Comparison of ENCODE assay signal across 8 mouse cellular contexts in the genomic region with DNA sequence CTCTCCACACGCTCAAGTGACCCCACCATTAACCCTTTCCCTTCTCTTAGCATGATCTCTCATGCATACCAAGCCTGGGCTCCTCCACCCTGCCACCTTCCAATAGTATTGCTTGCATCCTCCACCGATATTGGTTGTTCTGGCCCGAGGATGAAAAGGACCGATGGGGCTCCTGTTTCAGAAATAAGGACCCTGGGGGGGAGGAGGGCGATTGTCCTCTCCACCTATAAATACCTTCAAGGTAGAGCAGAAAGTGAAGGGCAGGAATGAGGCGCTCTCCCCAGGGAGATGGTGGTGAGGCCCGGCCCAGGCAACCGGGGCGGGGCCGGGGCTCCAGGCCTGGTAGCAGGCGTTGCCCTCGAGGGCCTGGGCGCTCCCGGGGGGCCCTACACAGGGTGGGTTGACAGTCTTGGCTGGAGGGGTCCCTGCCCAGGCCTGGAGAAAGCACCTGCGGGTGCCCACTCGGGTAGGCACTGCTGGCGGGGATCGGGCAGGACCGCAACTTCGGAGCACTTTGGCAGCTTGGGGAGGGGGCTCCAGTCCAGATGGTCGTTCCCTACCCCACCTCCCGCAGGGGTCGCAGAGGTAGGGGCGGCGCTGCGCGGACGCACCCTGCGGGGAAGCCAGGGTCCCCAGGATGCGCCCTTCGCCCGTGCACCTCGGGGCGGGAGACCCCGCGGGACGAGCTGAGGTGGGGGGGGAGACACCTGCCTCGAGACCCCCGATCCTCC. TPM values are rescaled to one million over a fixed set of nuclear protein-coding genes. Genes with fewer than 3 reads are reported as not detected.
DNase-seq lines count a peak whose midpoint lies in the region; ATAC-seq and TF ChIP-seq lines count a peak whose summit lies in the region.

No protein-coding gene starts in this region.

- H3K27ac ChIP-seq in forebrain, embryonic 11.5 days (ENCODE audit: low read depth, low read length): no peak overlapping the region
- peak overlapping the region; percentile 84 for H3K27ac ChIP-seq in intestine, postnatal 0 days (ENCODE audit: low read depth, low read length)

- 2% methylated on average over 34 of the region's 39 CpGs for WGBS in forebrain, embryonic 11.5 days
- WGBS in intestine, postnatal 0 days: under 1% methylated on average over 29 of the region's 39 CpGs

- intact Hi-C loops in left cerebral cortex, postnatal 36 days (cut with DNase I): loop anchor here (2.0 to 5.0 kb wide), 2 partner anchors 68 to 104 kb away; a partner anchor contains a TSS
- intact Hi-C loops in left cerebral cortex, postnatal 10 days (cut with DNase I): loop anchor here (5.0 kb wide), 1 partner anchor 109 kb away; no protein-coding TSS in a partner anchor

- peak overlapping the region; percentile 92 for H3K4me2 ChIP-seq in forebrain, embryonic 11.5 days (ENCODE audit: low read depth, low read length, severe bottlenecking)
- H3K4me2 ChIP-seq in intestine, postnatal 0 days (replicated peaks; ENCODE audit: low read depth): peak overlapping the region; percentile 100

- H3K9me3 ChIP-seq in forebrain, embryonic 11.5 days (ENCODE audit: control insufficient read depth, low read length): no peaks in the 10 kb centered on the region
- no peaks in the 10 kb centered on the region for H3K9me3 ChIP-seq in intestine, postnatal 0 days (ENCODE audit: control insufficient read depth)

- peak; percentile 24 to 38 for DNase-seq in left cerebral cortex, postnatal 36 days (ENCODE audit: low spot score in 2 of 2)
- no peak for DNase-seq in left cerebral cortex, adult 8-10 months (ENCODE audit: low spot score in 2 of 2)
- peak; percentile 59 for DNase-seq in adrenal gland, postnatal 10 days
- no peak for DNase-seq in forebrain, embryonic 11.5 days (ENCODE audit: low spot score)
- peak; percentile 38 to 46 for DNase-seq in lung, adult 18-20 months
- peak; percentile 48 for DNase-seq in retina, embryonic 14.5 days (ENCODE audit: low spot score)
- DNase-seq in left cerebral cortex, postnatal 10 days (ENCODE audit: extremely low spot score in 1 of 2, low spot score in 2 of 2): no peak

- H3K36me3 ChIP-seq in forebrain, embryonic 11.5 days (ENCODE audit: control insufficient read depth, insufficient read depth, low read length): no peaks in the 10 kb centered on the region
- H3K36me3 ChIP-seq in intestine, postnatal 0 days (ENCODE audit: control insufficient read depth, insufficient read depth): peaks cover 3% of the 10 kb centered on the region

- peaks cover 26% of the 10 kb centered on the region for H3K27me3 ChIP-seq in forebrain, embryonic 11.5 days (ENCODE audit: control insufficient read depth, insufficient read depth, low read length)
- H3K27me3 ChIP-seq in intestine, postnatal 0 days (replicated peaks; ENCODE audit: control insufficient read depth, insufficient read depth, low read length): peaks cover 19% of the 10 kb centered on the region

- H3K9ac ChIP-seq in forebrain, embryonic 11.5 days (ENCODE audit: low read length): peak overlapping the region; percentile 77
- peak overlapping the region; percentile 85 for H3K9ac ChIP-seq in intestine, postnatal 0 days (ENCODE audit: low read depth, low read length)

- peak overlapping the region; percentile 74 for H3K4me3 ChIP-seq in forebrain, embryonic 11.5 days (ENCODE audit: low read depth, low read length)
- H3K4me3 ChIP-seq in intestine, postnatal 0 days (ENCODE audit: low read depth, low read length): peak overlapping the region; percentile 76

- peaks cover 2% of the 10 kb centered on the region; the same call in 1 of the 2 replicates for H3K4me1 ChIP-seq in forebrain, embryonic 11.5 days (replicated peaks; ENCODE audit: control insufficient read depth, insufficient read depth, low read length)
- peaks cover 6% of the 10 kb centered on the region for H3K4me1 ChIP-seq in intestine, postnatal 0 days (replicated peaks; ENCODE audit: control insufficient read depth, insufficient read depth, low read length)

- ATAC-seq in forebrain, embryonic 11.5 days (replicated peaks; ENCODE audit: low FRiP score): peak; percentile 66
- ATAC-seq in intestine, postnatal 0 days: peak; percentile 64

- TF ChIP-seq CTCF in intestine, postnatal 0 days (IDR thresholded peaks at IDR 0.05; ENCODE audit: low read depth): no peak

RNA-seq across cellular contexts. Expression of a gene that starts 0.7 kb away (rescaled TPM):
- 10 to 100 TPM; 52.3 to 53.2 TPM for total RNA-seq in left cerebral cortex, postnatal 36 days (2021)
- 10 to 100 TPM; 46.6 to 50.3 (median 49.1) TPM for total RNA-seq in left cerebral cortex, adult 8-10 months (2022)
- total RNA-seq in adrenal gland, postnatal 10 days (2021): 10 to 100 TPM; 38.3 to 44.9 TPM
- polyA plus RNA-seq in forebrain, embryonic 11.5 days (2014; fragmentation: Nextera tagmentation; extraction: Ambion mirVana): 55.2 and 56.2 TPM in 2 replicates
- polyA plus RNA-seq in intestine, postnatal 0 days (2015; fragmentation: Nextera tagmentation; extraction: Ambion mirVana): 9.5 and 10.0 TPM in 2 replicates
- 10 to 100 TPM; 91.6 to 99.3 TPM for total RNA-seq in left cerebral cortex, postnatal 10 days (2021)

RNA-seq across cellular contexts. Expression of a gene that starts 14.8 kb away (rescaled TPM):
- 1 to 10 TPM; 2.6 to 3.4 TPM for total RNA-seq in left cerebral cortex, postnatal 36 days (2021)
- 10 to 100 TPM in 2 of 4 experiments, 1 to 10 TPM in 2; 3.8 to 11.5 (median 7.6) TPM for total RNA-seq in left cerebral cortex, adult 8-10 months (2022)
- total RNA-seq in adrenal gland, postnatal 10 days (2021): 1 to 10 TPM; 4.5 to 4.9 TPM
- polyA plus RNA-seq in forebrain, embryonic 11.5 days (2014; fragmentation: Nextera tagmentation; extraction: Ambion mirVana): 0.21 and 0.47 TPM in 2 replicates
- 1.1 TPM in 2 replicates for polyA plus RNA-seq in intestine, postnatal 0 days (2015; fragmentation: Nextera tagmentation; extraction: Ambion mirVana)
- total RNA-seq in left cerebral cortex, postnatal 10 days (2021): 1 to 10 TPM; 2.9 to 3.4 TPM

RNA-seq across cellular contexts. Expression of a gene that starts 35.4 kb away (rescaled TPM):
- total RNA-seq in left cerebral cortex, postnatal 36 days (2021): not detected
- total RNA-seq in left cerebral cortex, adult 8-10 months (2022): not detected
- total RNA-seq in adrenal gland, postnatal 10 days (2021): 10 to 100 TPM; 13.5 to 36.1 TPM
- 0.11 TPM in 1 of 2 replicates, not detected in the other for polyA plus RNA-seq in forebrain, embryonic 11.5 days (2014; fragmentation: Nextera tagmentation; extraction: Ambion mirVana)
- polyA plus RNA-seq in intestine, postnatal 0 days (2015; fragmentation: Nextera tagmentation; extraction: Ambion mirVana): 0.14 and 0.17 TPM in 2 replicates
- total RNA-seq in left cerebral cortex, postnatal 10 days (2021): not detected

RNA-seq across cellular contexts. Expression of a gene that starts 38.1 kb away (rescaled TPM):
- 100 to 1,000 TPM; 155 to 294 TPM for total RNA-seq in left cerebral cortex, postnatal 36 days (2021)
- total RNA-seq in left cerebral cortex, adult 8-10 months (2022): 100 to 1,000 TPM; 184 to 217 (median 195) TPM
- 100 to 1,000 TPM in 1 of 2 experiments, 10 to 100 TPM in 1; 61.0 to 112 TPM for total RNA-seq in adrenal gland, postnatal 10 days (2021)
- 81.4 and 82.2 TPM in 2 replicates for polyA plus RNA-seq in forebrain, embryonic 11.5 days (2014; fragmentation: Nextera tagmentation; extraction: Ambion mirVana)
- 21.6 and 26.8 TPM in 2 replicates for polyA plus RNA-seq in intestine, postnatal 0 days (2015; fragmentation: Nextera tagmentation; extraction: Ambion mirVana)
- 100 to 1,000 TPM; 128 to 135 TPM for total RNA-seq in left cerebral cortex, postnatal 10 days (2021)

Comparison
In these comparisons a context has a peak if more than half of its experiments do, and no peak if none do; other contexts are left out.
1. DNase-seq: peak in left cerebral cortex, postnatal 36 days (2 of 2), adrenal gland, postnatal 10 days (single experiment), lung, adult 18-20 months (2 of 2) and retina, embryonic 14.5 days (single experiment); none in left cerebral cortex, adult 8-10 months (0 of 2), forebrain, embryonic 11.5 days (single experiment) and left cerebral cortex, postnatal 10 days (0 of 2).
2. RNA of a gene that starts 35.4 kb away (total RNA-seq): 13.5 to 36.1 TPM in adrenal gland, postnatal 10 days; not detected in left cerebral cortex, postnatal 36 days, not detected in left cerebral cortex, adult 8-10 months and not detected in left cerebral cortex, postnatal 10 days; every median in the first group is over 10 times any median in the second.